Mouse (Mus musculus): ENCODE results near the gene Tssk3. TPM values are rescaled to one million over a fixed set of nuclear protein-coding genes. Genes with fewer than 3 reads are reported as not detected.
A peak's percentile ranks its signal among the peaks of the same experiment; 100 is the strongest.

The Tssk3 gene
- polyA plus RNA-seq, 1 experiment from 2014 or later = not detected

- H3K9ac ChIP-seq = no peak overlapping the region
- H3K9me3 ChIP-seq (replicated peaks) = no peaks in the 10 kb centered on the region
- H3K4me2 ChIP-seq = peak overlapping the region; percentile 65
- H3K27ac ChIP-seq = no peak overlapping the region
- peaks cover 38% of the 10 kb centered on the region for H3K27me3 ChIP-seq
- H3K4me3 ChIP-seq = peak overlapping the region; percentile 42; the same call in 1 of the 2 replicates
- no peaks in the 10 kb centered on the region for H3K36me3 ChIP-seq
- H3K4me1 ChIP-seq (replicated peaks) = peaks cover 15% of the 10 kb centered on the region
- WGBS = 37% methylated on average over 6 of the region's 6 CpGs
- ATAC-seq (replicated peaks; ENCODE audit: insufficient number of reproducible peaks, insufficient read depth, low FRiP score, low read depth) = no peak
Observed at GRCm38 (mm10) chr4:129441145-129441544, 49.7 kb downstream of the Tssk3 start.

DNA sequence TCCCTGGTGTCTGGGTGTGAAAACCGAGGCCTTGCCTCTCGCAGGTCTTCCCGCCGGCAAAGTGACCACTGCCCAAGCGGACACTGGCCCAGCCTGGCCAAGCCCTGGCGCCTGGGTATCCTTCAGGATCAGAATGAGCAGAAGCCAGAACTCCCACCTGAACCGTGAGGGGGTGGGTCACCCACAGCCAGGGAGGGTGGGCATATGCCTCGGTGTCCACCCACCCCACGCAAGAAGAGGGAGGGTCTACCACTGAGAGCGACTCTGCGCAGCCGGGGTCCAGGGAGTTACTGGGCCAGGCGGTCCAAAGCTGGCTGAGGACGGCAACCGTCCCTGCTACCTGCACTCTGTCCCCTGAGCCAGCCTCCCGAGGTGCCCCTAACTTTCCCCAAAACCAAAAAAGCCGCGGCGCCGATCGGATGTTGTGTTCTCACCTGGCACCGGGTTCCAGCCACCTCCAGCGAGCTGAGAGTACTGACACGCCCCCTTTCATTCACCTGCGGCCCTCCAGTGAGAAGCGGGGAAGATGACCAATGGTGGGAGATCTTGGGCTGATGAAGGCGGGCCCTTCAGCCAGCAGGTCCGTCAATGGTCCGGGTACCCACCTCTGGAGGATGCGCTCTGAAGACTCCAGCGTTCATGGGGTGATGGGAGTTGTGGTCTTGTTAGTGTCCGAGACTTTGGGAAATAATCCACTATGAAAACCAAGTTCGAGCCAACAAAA, 50.3 kb downstream of the Tssk3 start, which contains the start of gene Zbtb8b:
Gene Zbtb8b, minus strand, starts transcription at position 514 of the 724 bp plus-strand sequence.
- Histone ChIP-seq H3K9ac (peak within 1 kb of the TSS; percentile 33), H3K9me3 (replicated peaks) (no peaks in the 10 kb centered on the region), H3K4me3 (peak within 1 kb of the TSS; percentile 42), H3K36me3 (no peaks in the 10 kb centered on the region), H3K27ac (no peak within 1 kb of the TSS), H3K4me2 (peak within 1 kb of the TSS; percentile 65), H3K27me3 (peaks cover 38% of the 10 kb centered on the region), H3K4me1 (replicated peaks) (peaks cover 15% of the 10 kb centered on the region)
- no peak for ATAC-seq (replicated peaks; ENCODE audit: insufficient number of reproducible peaks, insufficient read depth, low FRiP score, low read depth)
- WGBS = 12% methylated on average over 33 of the region's 33 CpGs

Other genes with a start within 250 kb of the Tssk3 start
- gene C77080, start 229.6 kb downstream of the Tssk3 start, polyA plus RNA-seq (2015; fragmentation: Nextera tagmentation; extraction: Ambion mirVana) = 1.4 and 3.1 TPM in 2 replicates
- 2.1 and 2.3 TPM in 2 replicates for gene Sync, start 203.4 kb downstream of the Tssk3 start, polyA plus RNA-seq (2015; fragmentation: Nextera tagmentation; extraction: Ambion mirVana)
- 262 and 276 TPM in 2 replicates for gene Rbbp4, start 155.7 kb downstream of the Tssk3 start, polyA plus RNA-seq (2015; fragmentation: Nextera tagmentation; extraction: Ambion mirVana)
- gene Zbtb8os, start 155.3 kb downstream of the Tssk3 start, polyA plus RNA-seq (2015; fragmentation: Nextera tagmentation; extraction: Ambion mirVana) = 33.1 and 43.1 TPM in 2 replicates
- gene Zbtb8a, start 112.9 kb downstream of the Tssk3 start, polyA plus RNA-seq (2015; fragmentation: Nextera tagmentation; extraction: Ambion mirVana) = 11.0 and 13.1 TPM in 2 replicates
- gene Zbtb8b, start 50.2 kb downstream of the Tssk3 start, polyA plus RNA-seq (2015; fragmentation: Nextera tagmentation; extraction: Ambion mirVana) = 5.8 and 6.2 TPM in 2 replicates
- gene Bsdc1, start 29.4 kb downstream of the Tssk3 start, polyA plus RNA-seq (2015; fragmentation: Nextera tagmentation; extraction: Ambion mirVana) = 23.1 and 27.2 TPM in 2 replicates
- 0.27 TPM in 1 of 2 replicates, not detected in the other for gene Fam229a, start 168 bp upstream of the Tssk3 start, polyA plus RNA-seq (2015; fragmentation: Nextera tagmentation; extraction: Ambion mirVana)
- 283 and 352 TPM in 2 replicates for gene Marcksl1, start 22.6 kb upstream of the Tssk3 start, polyA plus RNA-seq (2015; fragmentation: Nextera tagmentation; extraction: Ambion mirVana)
- 99.9 and 134 TPM in 2 replicates for gene Hdac1, start 51.7 kb upstream of the Tssk3 start, polyA plus RNA-seq (2015; fragmentation: Nextera tagmentation; extraction: Ambion mirVana)
- 6.8 and 62.1 TPM in 2 replicates for gene Lck, start 82.6 kb upstream of the Tssk3 start, polyA plus RNA-seq (2015; fragmentation: Nextera tagmentation; extraction: Ambion mirVana)
- 4.4 and 5.0 TPM in 2 replicates for gene Fam167b, start 87.5 kb upstream of the Tssk3 start, polyA plus RNA-seq (2015; fragmentation: Nextera tagmentation; extraction: Ambion mirVana)
- gene Eif3i, start 109.6 kb upstream of the Tssk3 start, polyA plus RNA-seq (2015; fragmentation: Nextera tagmentation; extraction: Ambion mirVana) = 151 and 175 TPM in 2 replicates
- gene Tmem234, start 109.6 kb upstream of the Tssk3 start, polyA plus RNA-seq (2015; fragmentation: Nextera tagmentation; extraction: Ambion mirVana) = 136 and 147 TPM in 2 replicates
- 1.7 and 2.1 TPM in 2 replicates for gene Dcdc2b, start 123.2 kb upstream of the Tssk3 start, polyA plus RNA-seq (2015; fragmentation: Nextera tagmentation; extraction: Ambion mirVana)
- 19.0 and 22.9 TPM in 2 replicates for gene Iqcc, start 128.1 kb upstream of the Tssk3 start, polyA plus RNA-seq (2015; fragmentation: Nextera tagmentation; extraction: Ambion mirVana)
- 47.3 and 52.4 TPM in 2 replicates for gene Ccdc28b, start 132.9 kb upstream of the Tssk3 start, polyA plus RNA-seq (2015; fragmentation: Nextera tagmentation; extraction: Ambion mirVana)
- 38.4 and 50.8 TPM in 2 replicates for gene Txlna, start 150.0 kb upstream of the Tssk3 start, polyA plus RNA-seq (2015; fragmentation: Nextera tagmentation; extraction: Ambion mirVana)
- gene Kpna6, start 181.7 kb upstream of the Tssk3 start, polyA plus RNA-seq (2015; fragmentation: Nextera tagmentation; extraction: Ambion mirVana) = 13.6 and 16.6 TPM in 2 replicates
- 6.1 and 7.4 TPM in 2 replicates for gene Tmem39b, start 205.8 kb upstream of the Tssk3 start, polyA plus RNA-seq (2015; fragmentation: Nextera tagmentation; extraction: Ambion mirVana)